Mouse (Mus musculus): ENCODE data around the gene Slc35f6. TPM values are rescaled to one million over a fixed set of nuclear protein-coding genes. Genes with fewer than 3 reads are reported as not detected.

The Slc35f6 gene
- polyA plus RNA-seq, 1 experiment from 2014 or later, result 88.8 TPM

GRCm38 (mm10) chr5:30625379-30625778 lies 22.4 kb upstream of the Slc35f6 start:
- no peak overlapping the region for H3K27ac ChIP-seq
- no peaks in the 10 kb centered on the region for H3K79me2 ChIP-seq (ENCODE audit: inconsistent target)
- WGBS (ENCODE audit: missing documents), result 73% methylated on average over 3 of the region's 3 CpGs
- no peaks in the 10 kb centered on the region for H3K36me3 ChIP-seq (ENCODE audit: inconsistent target)
- no peak overlapping the region for H3K4me3 ChIP-seq (ENCODE audit: inconsistent target)

GRCm38 (mm10) chr5:30626331-30627105 lies 21.2 kb upstream of the Slc35f6 start:
- no peak overlapping the region for H3K27ac ChIP-seq
- no peaks in the 10 kb centered on the region for H3K36me3 ChIP-seq (ENCODE audit: inconsistent target)
- no peak overlapping the region for H3K4me3 ChIP-seq (ENCODE audit: inconsistent target)
- 83% methylated on average over 8 of the region's 8 CpGs for WGBS (ENCODE audit: missing documents)
- H3K79me2 ChIP-seq (ENCODE audit: inconsistent target), result no peaks in the 10 kb centered on the region

GRCm38 (mm10) chr5:30628511-30628910 lies 19.2 kb upstream of the Slc35f6 start:
- Histone ChIP-seq H3K79me2 (ENCODE audit: inconsistent target) (no peaks in the 10 kb centered on the region), H3K4me3 (ENCODE audit: inconsistent target) (no peak overlapping the region), H3K36me3 (ENCODE audit: inconsistent target) (no peaks in the 10 kb centered on the region), H3K27ac (no peak overlapping the region)
- 89% methylated on average over 3 of the region's 3 CpGs for WGBS (ENCODE audit: missing documents)

GRCm38 (mm10) chr5:30630401-30630800 lies 17.3 kb upstream of the Slc35f6 start:
- Histone ChIP-seq H3K36me3 (ENCODE audit: inconsistent target) (no peaks in the 10 kb centered on the region), H3K27ac (no peak overlapping the region), H3K79me2 (ENCODE audit: inconsistent target) (no peaks in the 10 kb centered on the region), H3K4me3 (ENCODE audit: inconsistent target) (no peak overlapping the region)
- 94% methylated on average over 6 of the region's 6 CpGs for WGBS (ENCODE audit: missing documents)

DNA sequence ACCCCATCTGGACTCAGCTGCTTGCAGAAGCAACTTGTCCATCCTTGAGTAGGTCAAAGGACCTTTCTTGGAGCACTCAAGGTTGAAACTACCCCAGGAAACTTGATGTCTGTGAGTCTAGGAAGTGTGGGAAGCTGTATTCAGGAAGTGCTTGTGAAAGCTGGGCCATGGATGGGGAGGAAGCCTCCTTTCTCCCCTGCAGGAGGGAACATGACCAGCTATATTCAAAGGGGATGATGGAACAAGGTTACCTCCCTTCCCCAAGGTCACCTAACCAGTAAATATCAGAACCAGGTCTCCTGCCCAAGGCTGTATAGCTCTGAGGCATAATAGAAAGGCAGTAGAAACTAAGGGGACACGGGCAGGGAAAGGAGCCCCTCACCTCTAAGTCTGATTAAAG lies 15.6 kb upstream of the Slc35f6 start:
- Histone ChIP-seq H3K79me2 (ENCODE audit: inconsistent target) (no peaks in the 10 kb centered on the region), H3K4me3 (ENCODE audit: inconsistent target) (no peak overlapping the region), H3K36me3 (ENCODE audit: inconsistent target) (no peaks in the 10 kb centered on the region), H3K27ac (no peak overlapping the region)
- WGBS (ENCODE audit: missing documents), result 90% methylated on average over 1 of the region's 1 CpGs

- WGBS (ENCODE audit: missing documents), result 23% methylated on average over 6 of the region's 7 CpGs
- H3K36me3 ChIP-seq (ENCODE audit: inconsistent target), result no peaks in the 10 kb centered on the region
- H3K4me3 ChIP-seq (ENCODE audit: inconsistent target), result no peak overlapping the region
- H3K27ac ChIP-seq, result no peak overlapping the region
- H3K79me2 ChIP-seq (ENCODE audit: inconsistent target), result no peaks in the 10 kb centered on the region
These were observed 10.7 kb upstream of the Slc35f6 start for GRCm38 (mm10) chr5:30636994-30637393.

DNA sequence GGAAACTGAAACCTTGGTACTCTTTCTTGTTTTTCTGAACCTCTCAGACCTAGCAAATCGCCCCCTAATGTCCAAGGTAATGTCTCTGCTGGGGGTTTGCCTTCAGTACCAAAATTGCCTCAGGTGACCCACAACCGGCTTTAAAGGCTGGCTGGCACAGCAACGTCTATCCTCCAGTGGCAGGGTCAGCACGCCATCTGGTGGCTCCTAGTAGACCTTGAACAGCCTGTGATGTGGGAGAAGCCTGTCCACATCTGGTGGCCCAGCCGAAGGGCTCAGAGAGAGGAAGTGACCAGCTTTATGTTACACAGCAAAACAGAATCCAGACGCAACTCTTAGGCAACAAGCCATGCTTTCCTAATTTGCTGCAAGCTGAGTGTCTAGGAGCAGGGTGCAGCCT lies 9.7 kb upstream of the Slc35f6 start:
- 4% methylated on average over 6 of the region's 6 CpGs for WGBS (ENCODE audit: missing documents)
- no peaks in the 10 kb centered on the region for H3K79me2 ChIP-seq (ENCODE audit: inconsistent target)
- H3K36me3 ChIP-seq (ENCODE audit: inconsistent target), result no peaks in the 10 kb centered on the region
- H3K27ac ChIP-seq, result no peak overlapping the region
- H3K4me3 ChIP-seq (ENCODE audit: inconsistent target), result no peak overlapping the region

DNA sequence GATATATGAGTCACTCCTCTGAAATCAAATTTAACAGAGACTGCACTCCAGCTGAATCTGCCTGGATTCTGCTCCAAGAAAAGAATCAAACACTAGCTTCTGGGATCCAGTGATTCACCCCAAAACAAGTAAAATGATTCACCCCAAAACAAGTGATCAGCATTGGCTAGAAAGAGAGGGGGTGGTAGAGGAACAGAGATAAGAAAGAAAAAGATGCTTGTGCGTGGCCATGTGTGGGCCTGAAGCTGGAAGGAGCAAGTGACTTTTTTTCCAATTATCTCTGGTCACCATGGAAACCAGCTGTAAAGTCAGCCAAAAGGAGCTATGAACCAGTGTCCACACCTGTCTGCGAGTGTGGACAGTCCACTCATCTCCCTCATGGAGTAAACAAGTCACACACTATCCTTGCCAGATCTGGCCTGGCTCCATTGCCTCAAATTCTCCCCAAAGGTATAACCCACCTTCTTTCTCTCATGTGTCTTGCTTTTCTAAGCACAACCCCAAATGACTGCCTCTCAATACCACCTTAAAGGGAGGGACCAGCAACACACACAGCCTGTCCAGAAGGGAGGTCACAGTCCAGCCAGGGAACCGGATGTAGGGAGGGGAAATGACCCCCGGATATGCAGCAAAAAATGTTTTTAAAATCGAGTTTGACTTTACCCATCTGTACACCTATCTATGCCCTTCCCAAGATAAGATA lies 4.1 kb upstream of the Slc35f6 start:
- Histone ChIP-seq H3K79me2 (ENCODE audit: inconsistent target) (peaks cover 12% of the 10 kb centered on the region), H3K27ac (no peak overlapping the region), H3K4me3 (ENCODE audit: inconsistent target) (no peak overlapping the region), H3K36me3 (ENCODE audit: inconsistent target) (no peaks in the 10 kb centered on the region)
- 83% methylated on average over 5 of the region's 5 CpGs for WGBS (ENCODE audit: missing documents)

DNA sequence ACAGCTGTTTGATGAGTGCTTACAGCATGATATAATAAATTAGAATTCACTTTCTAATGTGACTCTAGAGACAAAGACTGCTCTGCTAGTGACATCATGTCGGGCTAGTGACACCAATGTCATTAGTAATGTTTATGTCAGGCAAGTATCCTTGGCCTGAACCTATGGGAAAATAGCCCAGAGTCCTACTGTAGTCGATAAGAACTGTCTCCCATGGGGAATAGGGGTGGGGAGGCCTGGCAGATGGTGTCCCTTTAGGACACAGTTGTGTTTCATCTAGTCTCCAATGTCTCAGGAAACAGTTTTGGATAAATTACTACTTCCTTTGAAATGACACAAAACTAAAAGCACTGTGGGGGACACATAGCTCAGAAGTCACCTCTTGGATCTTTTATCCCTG lies 1.7 kb upstream of the Slc35f6 start:
- Histone ChIP-seq H3K4me3 (ENCODE audit: inconsistent target) (no peak overlapping the region), H3K79me2 (ENCODE audit: inconsistent target) (peaks cover 30% of the 10 kb centered on the region), H3K36me3 (ENCODE audit: inconsistent target) (no peaks in the 10 kb centered on the region; the same call in 1 of the 2 replicates), H3K27ac (no peak overlapping the region)
- WGBS (ENCODE audit: missing documents), result 87% methylated on average over 2 of the region's 2 CpGs

DNA sequence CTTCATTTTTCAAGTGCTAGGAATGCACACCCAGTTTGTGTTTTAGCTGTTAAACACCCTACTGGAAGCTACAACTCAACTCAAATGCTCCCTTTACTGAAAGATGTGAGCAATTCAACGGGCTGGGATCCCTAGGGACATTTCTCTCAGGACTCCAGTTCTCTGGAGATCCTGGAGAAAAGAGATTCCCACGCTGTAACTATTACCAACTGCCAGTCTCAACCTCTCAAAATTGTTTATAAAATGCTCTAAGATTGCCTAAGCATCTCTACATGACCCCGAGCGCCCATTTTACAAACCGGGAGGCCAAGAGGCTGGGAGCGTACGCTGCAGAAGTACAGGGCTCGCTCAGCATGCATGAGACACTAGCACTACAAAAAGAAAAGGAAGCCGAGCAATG lies 337 bp upstream of the Slc35f6 start:
- Histone ChIP-seq H3K4me3 (ENCODE audit: inconsistent target) (peak overlapping the region; percentile 96), H3K27ac (peak overlapping the region; percentile 100), H3K79me2 (ENCODE audit: inconsistent target) (peaks cover 38% of the 10 kb centered on the region), H3K36me3 (ENCODE audit: inconsistent target) (peaks cover 2% of the 10 kb centered on the region; the same call in 1 of the 2 replicates)
- WGBS (ENCODE audit: missing documents), result 20% methylated on average over 9 of the region's 9 CpGs

- peaks cover 59% of the 10 kb centered on the region for H3K79me2 ChIP-seq (ENCODE audit: inconsistent target)
- H3K36me3 ChIP-seq (ENCODE audit: inconsistent target), result peaks cover 23% of the 10 kb centered on the region
- peak overlapping the region; percentile 100 for H3K27ac ChIP-seq
- peak overlapping the region; percentile 96 for H3K4me3 ChIP-seq (ENCODE audit: inconsistent target)
- WGBS (ENCODE audit: missing documents), result 43% methylated on average over 4 of the region's 4 CpGs
These were observed 1.8 kb downstream of the Slc35f6 start for GRCm38 (mm10) chr5:30649558-30649957.

DNA sequence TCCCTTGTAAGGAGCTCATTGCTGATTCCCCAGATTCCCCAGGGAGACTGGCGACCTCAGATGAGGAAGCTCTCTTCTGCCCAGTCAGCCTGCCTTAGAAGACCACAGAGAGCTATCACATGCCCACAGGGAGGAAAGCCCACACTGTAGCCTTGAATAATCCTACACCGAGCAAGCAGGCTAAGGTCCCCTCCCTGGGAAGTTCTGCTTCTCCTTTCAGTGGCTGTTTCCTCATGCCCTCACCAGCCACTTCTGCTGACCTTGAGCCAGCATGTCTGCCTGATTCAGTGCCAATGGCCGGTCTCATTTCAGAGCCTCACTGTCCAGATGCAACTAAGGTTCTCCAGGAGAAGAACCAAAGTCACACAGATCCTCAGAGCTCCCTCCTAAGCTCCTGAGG lies 3.0 kb downstream of the Slc35f6 start:
- 3% methylated on average over 3 of the region's 3 CpGs for WGBS (ENCODE audit: missing documents)
- peak overlapping the region; percentile 100 for H3K27ac ChIP-seq

GRCm38 (mm10) chr5:30651554-30651953 lies 3.8 kb downstream of the Slc35f6 start:
- Histone ChIP-seq H3K79me2 (ENCODE audit: inconsistent target) (peaks cover 75% of the 10 kb centered on the region), H3K4me3 (ENCODE audit: inconsistent target) (no peak overlapping the region), H3K36me3 (ENCODE audit: inconsistent target) (peaks cover 42% of the 10 kb centered on the region), H3K27ac (peak overlapping the region; percentile 100)
- WGBS (ENCODE audit: missing documents), result 42% methylated on average over 3 of the region's 3 CpGs

More for the DNA sequence above, 3.0 kb downstream of the Slc35f6 start:
- Histone ChIP-seq H3K36me3 (ENCODE audit: inconsistent target) (peaks cover 34% of the 10 kb centered on the region), H3K79me2 (ENCODE audit: inconsistent target) (peaks cover 71% of the 10 kb centered on the region), H3K4me3 (ENCODE audit: inconsistent target) (no peak overlapping the region)

DNA sequence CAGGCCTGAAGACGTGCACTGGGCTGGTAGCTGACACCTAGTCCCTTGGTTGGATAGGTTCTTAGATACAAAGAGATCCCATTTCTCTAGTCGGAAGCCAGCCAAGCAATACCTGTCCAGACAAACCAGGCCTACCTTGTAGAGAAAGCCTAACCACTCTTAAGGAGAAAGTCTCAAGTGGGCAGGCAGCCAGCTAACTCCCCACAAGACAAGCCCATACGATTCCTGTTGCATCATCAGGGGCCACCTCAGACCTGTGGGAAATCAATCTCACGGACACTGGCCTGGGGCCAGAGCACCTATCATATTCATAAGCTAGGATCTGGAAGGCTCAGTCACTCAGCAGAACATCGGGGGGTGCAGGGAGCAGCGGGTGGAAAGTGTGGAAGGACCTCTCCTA lies 5.5 kb downstream of the Slc35f6 start:
- Histone ChIP-seq H3K79me2 (ENCODE audit: inconsistent target) (peaks cover 67% of the 10 kb centered on the region), H3K4me3 (ENCODE audit: inconsistent target) (no peak overlapping the region), H3K36me3 (ENCODE audit: inconsistent target) (peaks cover 59% of the 10 kb centered on the region), H3K27ac (peak overlapping the region; percentile 100; the same call in 1 of the 2 replicates)
- WGBS (ENCODE audit: missing documents), result 80% methylated on average over 6 of the region's 6 CpGs

GRCm38 (mm10) chr5:30655042-30655441 lies 7.3 kb downstream of the Slc35f6 start:
- H3K36me3 ChIP-seq (ENCODE audit: inconsistent target), result peaks cover 68% of the 10 kb centered on the region
- peak overlapping the region; percentile 21 for H3K27ac ChIP-seq
- WGBS (ENCODE audit: missing documents), result 94% methylated on average over 8 of the region's 8 CpGs
- no peak overlapping the region for H3K4me3 ChIP-seq (ENCODE audit: inconsistent target)
- H3K79me2 ChIP-seq (ENCODE audit: inconsistent target), result peaks cover 49% of the 10 kb centered on the region

Data from macrophage (primary cell).